Mouse (Mus musculus) midbrain, embryonic 11.5 days (tissue): Measurements from ENCODE around the gene Slc25a13. TPM values are rescaled to one million over a fixed set of nuclear protein-coding genes. Genes with fewer than 3 reads are reported as not detected.

Experiments
- ATAC-seq: fragments of 200-750 bp; cut with Nextera tagmentation; 2 replicates; pipeline ENCODE4 v1.8.0; 2017; ENCODE audit warnings: moderate TSS enrichment, moderate library complexity; ENCODE audit not compliant: low FRiP score
- DNase-seq: peaks from one replicate; pipeline ENCODE4 v3.0.0; 2015; ENCODE audit warnings: low spot score; ENCODE audit errors: missing footprints
- H3K27ac ChIP-seq: fragments of 300-500 bp; sonication (generic); 2 replicates; pipeline ENCODE4 v1.5.1; 2014; ENCODE audit warnings: low read depth, low read length
- H3K27me3 ChIP-seq: fragments of 300-500 bp; sonication (generic); 2 replicates; pipeline ENCODE4 v1.6.1; 2014; ENCODE audit warnings: mild to moderate bottlenecking, low read length, moderate library complexity, mixed read lengths; ENCODE audit not compliant: control insufficient read depth, insufficient read depth
- H3K36me3 ChIP-seq: fragments of 300-500 bp; sonication (generic); 2 replicates; pipeline ENCODE4 v1.6.1; 2014; ENCODE audit warnings: mild to moderate bottlenecking, low read length, moderate library complexity, mixed read lengths; ENCODE audit not compliant: control insufficient read depth, insufficient read depth
- H3K4me1 ChIP-seq: fragments of 300-500 bp; sonication (generic); 2 replicates; pipeline ENCODE4 v1.6.1; 2014; ENCODE audit warnings: low read length; ENCODE audit not compliant: control insufficient read depth, insufficient read depth
- H3K4me2 ChIP-seq: fragments of 300-500 bp; sonication (generic); 2 replicates; pipeline ENCODE4 v1.6.1; 2014; ENCODE audit warnings: mild to moderate bottlenecking, moderate library complexity
- H3K4me3 ChIP-seq: fragments of 300-500 bp; sonication (generic); 2 replicates; pipeline ENCODE4 v1.5.1; 2014; ENCODE audit warnings: low read depth, low read length
- H3K9ac ChIP-seq: fragments of 300-500 bp; sonication (generic); 2 replicates; pipeline ENCODE4 v1.6.1; 2014; ENCODE audit warnings: low read length
- H3K9me3 ChIP-seq: fragments of 300-500 bp; sonication (generic); 2 replicates; pipeline ENCODE4 v1.6.1; 2016; ENCODE audit warnings: low read length; ENCODE audit not compliant: control insufficient read depth
- WGBS: fragments of 180-500 bp; shearing (Covaris S2); extraction: QIAGEN DNeasy Blood & Tissue Kit; methylation state at CpG from one replicate; pipeline ENCODE4 v1.1.7; 2014; 5-methylcytosine and 5-hydroxymethylcytosine counted together
- polyA plus RNA-seq: library from polyadenylated mRNA; unstranded; fragments of >200 nt; fragmentation: Nextera tagmentation; extraction: Ambion mirVana; gene quantifications from 2 replicates; pipeline ENCODE4 v1.2.1, GENCODE M21; 2014

Gene Slc25a13
- polyA plus RNA-seq, 1 experiment from 2014 or later: 34.7 TPM

DNA sequence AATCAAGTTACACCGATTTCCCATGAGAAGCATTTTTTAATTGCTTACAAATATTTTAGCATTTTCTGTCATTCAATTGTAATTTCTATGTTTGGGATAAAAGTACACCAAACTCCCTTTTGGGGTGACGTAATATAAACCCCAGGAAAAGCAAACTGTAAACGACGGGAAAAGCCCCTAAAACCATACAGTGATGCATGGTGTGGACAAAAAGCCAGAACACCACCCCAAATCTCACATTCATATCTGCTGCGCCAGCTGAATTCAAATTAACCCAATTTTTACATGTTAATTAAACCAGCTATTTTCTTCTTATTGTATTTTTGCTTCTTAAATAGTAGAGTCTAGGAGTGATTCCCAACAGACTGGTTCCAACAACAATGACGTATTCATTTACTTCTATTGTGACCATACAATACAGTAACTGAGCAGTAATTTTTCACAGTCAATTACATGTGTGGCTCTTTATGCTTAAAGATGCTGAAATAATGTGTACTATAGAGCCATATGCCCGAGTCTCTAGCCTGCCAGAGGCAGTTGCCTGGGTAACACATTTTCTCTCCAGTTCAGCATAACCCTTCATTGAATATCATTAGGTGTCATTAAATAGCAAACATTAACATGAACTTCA lies 53.9 kb downstream of the Slc25a13 start:
- Histone ChIP-seq H3K9me3 (no peaks in the 10 kb centered on the region), H3K27me3 (no peaks in the 10 kb centered on the region), H3K4me2 (no peak overlapping the region), H3K36me3 (no peaks in the 10 kb centered on the region), H3K4me3 (no peak overlapping the region), H3K4me1 (peaks cover 25% of the 10 kb centered on the region), H3K9ac (no peak overlapping the region), H3K27ac (no peak overlapping the region)
- DNase-seq (no peak), ATAC-seq (peak; percentile 55; the same call in 1 of the 2 replicates)
- WGBS: 71% methylated on average over 7 of the region's 7 CpGs

DNA sequence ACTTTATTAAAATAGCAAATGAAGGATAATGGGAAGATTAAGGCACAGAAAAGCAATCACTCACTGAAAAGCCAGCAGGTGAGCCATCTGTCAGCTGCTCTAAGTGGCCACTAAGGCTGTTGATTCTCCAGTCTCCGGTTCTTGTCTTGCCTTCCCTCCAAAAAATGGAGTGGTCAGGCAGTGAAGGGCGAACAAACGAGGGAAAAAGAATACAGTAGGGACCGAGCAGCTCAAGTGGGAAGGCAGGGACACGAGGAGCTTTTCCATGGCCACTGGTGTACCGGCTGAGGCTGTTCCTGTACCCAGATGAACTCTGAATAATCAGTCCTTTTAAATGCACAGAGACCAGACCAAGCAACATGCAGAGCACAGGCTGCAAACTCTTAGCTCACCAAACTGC lies 54.8 kb downstream of the Slc25a13 start:
- Histone ChIP-seq H3K4me1 (peaks cover 25% of the 10 kb centered on the region), H3K36me3 (no peaks in the 10 kb centered on the region), H3K9me3 (no peaks in the 10 kb centered on the region), H3K27me3 (no peaks in the 10 kb centered on the region), H3K9ac (no peak overlapping the region), H3K4me3 (no peak overlapping the region), H3K4me2 (no peak overlapping the region), H3K27ac (peak overlapping the region; percentile 57; the same call in 1 of the 2 replicates)
- no peak for DNase-seq
- no peak for ATAC-seq
- 32% methylated on average over 6 of the region's 6 CpGs for WGBS

DNA sequence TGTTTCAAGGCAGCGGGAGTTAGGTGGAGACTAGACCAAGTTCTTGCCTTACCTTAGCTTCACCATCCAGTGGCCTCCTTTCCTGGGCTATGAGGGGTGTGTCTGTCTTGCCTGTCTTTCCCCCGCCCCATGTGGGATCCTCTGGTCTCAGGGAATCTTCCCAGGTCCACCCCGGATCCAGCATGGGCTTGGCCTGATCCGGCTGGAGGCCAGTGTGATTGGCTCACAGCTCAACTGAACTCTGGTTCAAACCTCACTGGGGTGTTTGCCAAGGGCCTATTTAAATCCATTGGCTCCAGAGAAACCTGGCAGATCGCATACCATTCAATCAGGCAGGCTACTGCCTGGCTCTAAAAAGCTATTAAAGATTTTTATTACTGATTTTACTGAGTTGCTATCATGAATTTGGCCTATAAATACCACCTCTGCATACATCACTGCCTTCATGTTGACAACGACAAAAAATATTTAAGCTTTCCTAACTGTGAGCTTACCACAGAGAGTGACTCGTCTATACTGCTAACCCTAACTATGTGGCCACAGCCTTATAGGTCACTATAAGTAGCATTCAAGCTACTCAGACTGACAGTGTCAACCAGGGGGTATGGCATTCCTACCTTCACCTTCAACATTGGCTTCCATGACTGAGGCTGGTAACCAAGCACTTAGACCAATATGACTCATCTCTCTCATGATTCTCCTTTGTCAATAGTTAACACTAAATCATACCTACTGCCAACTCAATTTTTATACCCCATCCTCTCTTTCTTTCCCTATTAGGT lies 56.1 kb downstream of the Slc25a13 start:
- WGBS: 85% methylated on average over 7 of the region's 7 CpGs
- Histone ChIP-seq H3K9ac (no peak overlapping the region), H3K36me3 (no peaks in the 10 kb centered on the region), H3K4me2 (no peak overlapping the region), H3K4me3 (no peak overlapping the region), H3K27ac (no peak overlapping the region), H3K27me3 (no peaks in the 10 kb centered on the region), H3K9me3 (no peaks in the 10 kb centered on the region), H3K4me1 (peaks cover 25% of the 10 kb centered on the region)
- DNase-seq (no peak), ATAC-seq (no peak)

DNA sequence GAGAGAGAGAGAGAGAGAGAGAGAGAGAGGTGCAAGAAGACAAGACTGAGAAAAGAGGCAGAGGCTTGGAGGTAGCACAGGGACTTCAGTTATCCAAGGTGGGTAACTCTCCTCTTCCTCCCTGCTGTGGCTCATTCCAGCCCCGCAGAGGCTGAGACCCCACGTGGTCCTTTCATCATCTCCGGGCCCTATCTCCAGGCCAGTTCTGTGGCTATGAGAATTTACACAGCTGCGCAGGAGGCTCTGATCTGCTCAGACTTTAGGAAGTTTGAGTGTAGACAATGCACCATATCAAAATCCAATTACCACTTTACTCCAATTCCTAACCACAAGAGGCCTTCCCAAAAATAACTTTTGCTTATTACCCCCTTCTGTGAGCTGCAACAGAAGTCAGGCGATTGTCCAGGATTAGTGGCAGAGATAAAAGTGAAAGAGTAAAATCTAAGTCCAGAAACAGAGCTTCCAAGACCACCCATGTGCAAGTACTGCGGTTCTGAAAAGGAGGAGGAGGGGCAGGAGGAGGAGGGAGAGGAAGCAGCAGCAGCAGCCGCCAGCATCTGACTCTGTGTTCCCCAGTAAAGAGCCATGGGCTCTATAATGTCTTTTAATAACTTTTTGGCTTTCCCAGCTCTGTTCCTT lies 57.6 kb downstream of the Slc25a13 start:
- Histone ChIP-seq H3K9me3 (no peaks in the 10 kb centered on the region), H3K4me3 (no peak overlapping the region), H3K9ac (no peak overlapping the region), H3K27ac (no peak overlapping the region), H3K27me3 (no peaks in the 10 kb centered on the region), H3K36me3 (no peaks in the 10 kb centered on the region), H3K4me2 (no peak overlapping the region), H3K4me1 (peaks cover 25% of the 10 kb centered on the region)
- ATAC-seq (peak; percentile 73), DNase-seq (no peak)
- 4% methylated on average over 7 of the region's 7 CpGs for WGBS

DNA sequence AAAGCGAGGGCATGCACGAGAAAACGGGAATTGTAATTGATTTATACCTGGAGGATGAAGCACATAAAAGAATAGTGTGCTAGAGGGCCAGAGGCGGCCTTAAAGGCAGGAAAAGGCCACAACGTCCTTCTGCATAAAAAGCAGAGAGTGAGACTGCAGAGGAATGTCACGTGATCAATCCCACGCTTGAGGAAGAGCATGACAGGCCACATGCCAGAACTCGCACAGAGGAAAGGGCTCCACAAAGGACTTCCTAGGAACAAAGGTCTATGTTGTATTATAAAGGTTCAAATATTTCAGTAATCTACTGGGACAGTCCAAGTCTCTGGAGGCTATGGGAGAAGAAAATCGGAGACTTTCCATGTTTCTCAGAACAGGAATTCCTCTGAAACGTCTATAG lies 63.5 kb downstream of the Slc25a13 start:
- DNase-seq: no peak
- Histone ChIP-seq H3K4me2 (no peak overlapping the region), H3K36me3 (no peaks in the 10 kb centered on the region), H3K4me1 (no peaks in the 10 kb centered on the region), H3K9me3 (no peaks in the 10 kb centered on the region), H3K9ac (no peak overlapping the region), H3K27me3 (no peaks in the 10 kb centered on the region), H3K27ac (no peak overlapping the region), H3K4me3 (no peak overlapping the region)
- 87% methylated on average over 10 of the region's 10 CpGs for WGBS
- ATAC-seq: no peak

DNA sequence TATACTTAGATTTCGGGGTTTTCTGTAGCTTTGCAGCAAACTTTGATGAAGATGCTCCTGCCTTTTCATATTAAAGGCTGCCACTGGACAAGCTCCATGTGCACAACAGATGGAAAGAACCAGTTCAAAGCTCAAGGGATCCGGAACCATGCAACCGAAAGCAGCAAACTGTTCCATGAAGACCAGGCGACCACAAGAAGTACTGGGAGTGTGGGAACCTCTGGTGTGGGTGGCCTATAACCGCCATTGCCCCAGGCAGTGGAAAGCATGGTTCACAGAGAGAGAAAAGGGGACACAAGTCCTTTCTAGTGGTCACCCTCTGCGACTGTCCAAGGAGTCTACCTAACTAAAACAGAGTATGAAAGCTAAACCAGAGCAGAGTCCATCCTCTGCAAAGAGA lies 66.2 kb downstream of the Slc25a13 start:
- ATAC-seq: no peak
- 92% methylated on average over 6 of the region's 6 CpGs for WGBS
- Histone ChIP-seq H3K4me3 (no peak overlapping the region), H3K27ac (no peak overlapping the region), H3K4me1 (no peaks in the 10 kb centered on the region), H3K9ac (no peak overlapping the region), H3K36me3 (no peaks in the 10 kb centered on the region), H3K9me3 (no peaks in the 10 kb centered on the region), H3K27me3 (no peaks in the 10 kb centered on the region), H3K4me2 (no peak overlapping the region)
- no peak for DNase-seq

DNA sequence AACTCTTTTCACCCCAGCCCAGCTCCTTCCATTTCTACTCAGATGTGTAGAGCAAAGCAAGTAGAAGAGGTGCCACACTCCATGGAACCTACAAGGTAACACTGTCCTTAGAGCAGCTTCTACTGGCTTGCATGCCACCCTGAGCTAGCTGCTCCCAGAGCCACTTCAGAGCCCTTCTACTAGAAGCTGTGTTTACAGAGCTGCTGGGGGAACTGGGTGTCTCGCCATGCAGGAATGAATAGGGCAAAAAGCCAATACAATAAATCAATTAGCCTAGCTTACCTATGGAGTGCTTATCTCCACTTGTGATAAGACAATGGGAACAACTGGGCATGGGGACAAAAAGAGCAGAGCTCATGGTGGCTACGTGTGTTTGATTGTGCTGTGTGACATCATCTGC lies 67.2 kb downstream of the Slc25a13 start:
- no peak for ATAC-seq
- Histone ChIP-seq H3K4me1 (no peaks in the 10 kb centered on the region), H3K27ac (no peak overlapping the region), H3K9ac (no peak overlapping the region), H3K4me2 (no peak overlapping the region), H3K27me3 (no peaks in the 10 kb centered on the region), H3K9me3 (no peaks in the 10 kb centered on the region), H3K36me3 (no peaks in the 10 kb centered on the region), H3K4me3 (no peak overlapping the region)
- DNase-seq: no peak
- WGBS: 80% methylated on average over 2 of the region's 2 CpGs

DNA sequence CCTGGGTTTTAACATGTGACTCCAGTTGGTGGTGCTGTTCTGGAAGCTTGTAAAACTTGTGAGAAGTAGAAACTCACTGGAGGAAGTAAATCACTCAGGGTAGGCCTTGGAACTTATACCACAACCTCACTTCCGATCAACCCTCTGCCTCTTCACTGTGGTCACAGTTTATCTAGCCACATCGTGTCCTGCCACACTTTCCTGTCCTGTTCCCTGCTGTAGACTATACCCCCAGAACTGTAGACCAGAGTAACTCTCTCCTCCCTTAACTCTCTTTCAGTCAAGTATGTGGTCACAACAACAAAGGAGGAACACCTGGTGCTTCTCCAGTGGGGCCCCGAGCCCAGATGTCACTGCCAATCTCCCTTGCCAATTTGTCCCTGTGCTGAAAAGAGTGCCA lies 67.6 kb downstream of the Slc25a13 start:
- no peak overlapping the region for H3K9ac ChIP-seq
- no peaks in the 10 kb centered on the region for H3K4me1 ChIP-seq
- ATAC-seq (no peak), DNase-seq (no peak)
- no peak overlapping the region for H3K4me2 ChIP-seq
- H3K27me3 ChIP-seq: no peaks in the 10 kb centered on the region
- no peaks in the 10 kb centered on the region for H3K9me3 ChIP-seq
- no peak overlapping the region for H3K27ac ChIP-seq
- no peaks in the 10 kb centered on the region for H3K36me3 ChIP-seq
- no peak overlapping the region for H3K4me3 ChIP-seq
- 91% methylated on average over 3 of the region's 3 CpGs for WGBS

DNA sequence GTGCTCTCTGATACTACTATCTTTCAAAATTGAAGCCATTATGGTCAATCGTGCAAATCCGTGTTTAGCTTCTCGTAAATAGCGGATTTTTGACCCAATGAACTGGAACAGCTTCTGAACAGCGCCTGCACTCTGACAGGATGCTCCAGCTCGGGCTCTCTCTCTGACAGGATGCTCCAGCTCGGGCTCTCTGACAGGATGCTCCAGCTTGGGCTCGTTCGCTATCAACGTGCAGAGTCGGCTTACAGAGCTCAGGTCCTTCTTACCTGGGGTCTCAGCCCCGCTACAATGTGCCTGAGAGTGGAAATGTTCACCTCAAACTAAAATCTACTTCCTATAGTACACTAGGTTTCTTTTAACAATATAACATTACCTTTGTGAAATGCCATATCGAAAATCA lies 71.6 kb downstream of the Slc25a13 start:
- Histone ChIP-seq H3K4me1 (no peaks in the 10 kb centered on the region), H3K4me3 (no peak overlapping the region), H3K4me2 (no peak overlapping the region), H3K9me3 (no peaks in the 10 kb centered on the region), H3K36me3 (no peaks in the 10 kb centered on the region), H3K27me3 (no peaks in the 10 kb centered on the region), H3K9ac (no peak overlapping the region), H3K27ac (no peak overlapping the region)
- WGBS: 83% methylated on average over 13 of the region's 13 CpGs
- no peak for DNase-seq
- ATAC-seq: no peak
